Mouse (Mus musculus) intestine, postnatal 0 days (tissue): Measurements from ENCODE around the gene Bcl2l1. TPM values are rescaled to one million over a fixed set of nuclear protein-coding genes. Genes with fewer than 3 reads are reported as not detected.

ENCODE experiments used
- ATAC-seq: fragments of 200-750 bp; cut with Nextera tagmentation; 2 replicates; pipeline ENCODE4 v1.8.0; 2017; ENCODE audit warnings: mild to moderate bottlenecking, moderate TSS enrichment, moderate library complexity
- H3K27ac ChIP-seq: fragments of 300-500 bp; sonication (generic); 2 replicates; pipeline ENCODE4 v1.5.1; 2014; ENCODE audit warnings: mild to moderate bottlenecking, low read depth, low read length, moderate library complexity
- H3K27me3 ChIP-seq: fragments of 300-500 bp; sonication (generic); replicated peaks from 2 replicates; pipeline ENCODE4 v1.6.1; 2014; ENCODE audit warnings: low read length, mixed read lengths; ENCODE audit not compliant: control insufficient read depth, insufficient read depth
- H3K36me3 ChIP-seq: fragments of 300-500 bp; sonication (generic); 2 replicates; pipeline ENCODE4 v1.6.1; 2014; ENCODE audit warnings: mild to moderate bottlenecking, moderate library complexity; ENCODE audit not compliant: control insufficient read depth, insufficient read depth
- H3K4me1 ChIP-seq: fragments of 300-500 bp; sonication (generic); replicated peaks from 2 replicates; pipeline ENCODE4 v1.6.1; 2014; ENCODE audit warnings: antibody characterized with exemption, low read length, mixed read lengths; ENCODE audit not compliant: control insufficient read depth, insufficient read depth
- H3K4me2 ChIP-seq: fragments of 300-500 bp; sonication (generic); replicated peaks from 2 replicates; pipeline ENCODE4 v1.6.1; 2014; ENCODE audit warnings: low read depth, mild to moderate bottlenecking, moderate library complexity
- H3K4me3 ChIP-seq: fragments of 300-500 bp; sonication (generic); 2 replicates; pipeline ENCODE4 v1.5.1; 2014; ENCODE audit warnings: low read depth, low read length
- H3K9ac ChIP-seq: fragments of 300-500 bp; sonication (generic); 2 replicates; pipeline ENCODE4 v1.6.1; 2014; ENCODE audit warnings: mild to moderate bottlenecking, low read depth, low read length
- H3K9me3 ChIP-seq: fragments of 300-500 bp; sonication (generic); 2 replicates; pipeline ENCODE4 v1.6.1; 2016; ENCODE audit warnings: mixed run types; ENCODE audit not compliant: control insufficient read depth
- CTCF ChIP-seq: sonication (generic); IDR thresholded peaks from 2 replicates; pipeline ENCODE4 v1.5.1; 2016; ENCODE audit warnings: low read depth, mild to moderate bottlenecking, control low read depth, antibody characterized with exemption, moderate library complexity
- WGBS: fragments of 180-500 bp; shearing (Covaris S2); extraction: QIAGEN DNeasy Blood & Tissue Kit; methylation state at CpG from one replicate; pipeline ENCODE4 v1.1.7; 2014; 5-methylcytosine and 5-hydroxymethylcytosine counted together
- polyA plus RNA-seq: library from polyadenylated mRNA; unstranded; fragments of >200 nt; fragmentation: Nextera tagmentation; extraction: Ambion mirVana; gene quantifications from 2 replicates; pipeline ENCODE4 v1.2.1, GENCODE M21; 2015

Gene Bcl2l1
- polyA plus RNA-seq, 1 experiment from 2014 or later, result 58.5 TPM

DNA sequence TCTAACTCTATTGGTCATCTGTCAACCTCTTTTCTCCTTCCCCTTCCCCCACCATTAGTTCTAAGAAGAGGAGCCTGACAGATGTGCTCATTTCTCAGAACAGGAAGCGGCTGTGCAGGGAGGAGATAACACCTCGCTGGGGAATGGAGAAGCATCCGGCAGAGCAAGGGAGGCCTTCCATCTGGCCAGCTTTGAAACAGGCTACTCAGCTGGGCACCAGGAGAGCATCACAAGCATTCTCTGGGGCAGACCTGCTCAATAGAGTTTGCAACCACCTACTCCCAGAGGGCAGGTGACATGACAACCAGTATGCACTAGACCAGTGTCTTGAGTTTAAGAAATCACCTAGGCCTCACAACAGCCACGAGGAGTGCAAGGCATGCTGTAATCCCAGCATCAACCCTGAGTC lies 41.9 kb downstream of the Bcl2l1 start:
- Histone ChIP-seq H3K27me3 (no peaks in the 10 kb centered on the region), H3K4me1 (no peaks in the 10 kb centered on the region), H3K27ac (peak overlapping the region; percentile 28), H3K36me3 (no peaks in the 10 kb centered on the region; the same call in 1 of the 2 replicates), H3K9ac (no peak overlapping the region), H3K4me3 (no peak overlapping the region), H3K9me3 (no peaks in the 10 kb centered on the region), H3K4me2 (no peak overlapping the region)
- TF ChIP-seq CTCF, result no peak
- ATAC-seq, result no peak
- WGBS, result 18% methylated on average over 4 of the region's 4 CpGs

DNA sequence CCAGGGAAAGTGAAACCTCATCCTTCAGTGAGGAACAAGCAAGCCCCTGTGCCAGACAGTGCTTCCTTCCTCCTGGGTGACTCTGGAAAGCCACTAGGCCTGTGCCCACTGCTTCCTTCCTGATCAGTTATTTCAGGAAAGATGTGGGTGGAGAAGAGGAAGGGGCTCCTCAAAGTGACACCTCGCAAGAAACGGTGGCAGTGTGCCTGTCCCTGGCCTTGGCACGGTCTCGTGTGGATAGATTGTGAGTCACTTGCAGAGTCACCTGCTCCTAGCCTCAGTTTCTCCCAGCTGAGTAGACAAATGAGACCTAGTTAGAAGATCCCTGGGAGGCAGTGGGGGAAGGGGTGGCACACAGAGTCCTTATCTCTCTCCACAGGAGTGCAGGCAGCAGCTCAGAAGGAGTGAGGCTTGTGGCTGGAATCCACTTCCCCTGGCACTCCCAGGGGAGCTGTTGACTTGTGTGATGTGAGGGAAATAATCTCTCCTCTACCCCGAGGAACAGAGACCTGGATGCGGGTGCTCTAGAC lies 42.6 kb downstream of the Bcl2l1 start:
- no peak for TF ChIP-seq CTCF
- ATAC-seq, result 0 out of 2 replicates have a peak, but pooled peaks have one; percentile 22

DNA sequence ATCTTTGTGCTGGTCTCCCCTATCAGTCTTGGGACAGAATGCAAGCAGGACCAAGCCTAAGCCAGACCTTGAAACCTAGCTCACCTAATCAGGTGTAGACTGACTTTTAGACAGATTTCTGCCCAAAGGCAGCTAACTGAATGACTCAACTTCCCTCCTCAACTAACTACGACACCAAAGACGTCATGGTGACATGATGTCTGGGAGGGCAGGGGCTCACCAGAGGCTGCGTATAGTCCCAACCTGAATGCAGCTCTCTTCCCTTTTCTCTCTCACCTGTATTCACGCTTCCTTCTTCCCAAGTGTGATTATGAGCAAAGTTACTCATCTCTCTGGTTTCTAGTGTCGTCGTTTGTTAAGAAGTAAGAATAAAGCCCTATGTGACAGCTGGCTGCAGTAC lies 44.0 kb downstream of the Bcl2l1 start:
- H3K9ac ChIP-seq, result no peak overlapping the region
- TF ChIP-seq CTCF, result no peak
- H3K27ac ChIP-seq, result no peak overlapping the region
- H3K4me2 ChIP-seq, result no peak overlapping the region
- H3K36me3 ChIP-seq, result peaks cover 3% of the 10 kb centered on the region; the same call in 1 of the 2 replicates
- ATAC-seq, result no peak
- no peaks in the 10 kb centered on the region for H3K9me3 ChIP-seq
- H3K27me3 ChIP-seq, result no peaks in the 10 kb centered on the region
- 88% methylated on average over 6 of the region's 6 CpGs for WGBS
- no peak overlapping the region for H3K4me3 ChIP-seq
- no peaks in the 10 kb centered on the region for H3K4me1 ChIP-seq

More for the DNA sequence above, 42.6 kb downstream of the Bcl2l1 start:
- WGBS, result 50% methylated on average over 6 of the region's 6 CpGs
- H3K9me3 ChIP-seq, result no peaks in the 10 kb centered on the region
- no peak overlapping the region for H3K4me2 ChIP-seq
- no peaks in the 10 kb centered on the region for H3K4me1 ChIP-seq
- H3K4me3 ChIP-seq, result no peak overlapping the region
- no peaks in the 10 kb centered on the region for H3K27me3 ChIP-seq
- H3K36me3 ChIP-seq, result no peaks in the 10 kb centered on the region; the same call in 1 of the 2 replicates
- H3K27ac ChIP-seq, result 0 out of 2 replicates have a peak overlapping the region, but pooled peaks have one; percentile 35
- no peak overlapping the region for H3K9ac ChIP-seq

DNA sequence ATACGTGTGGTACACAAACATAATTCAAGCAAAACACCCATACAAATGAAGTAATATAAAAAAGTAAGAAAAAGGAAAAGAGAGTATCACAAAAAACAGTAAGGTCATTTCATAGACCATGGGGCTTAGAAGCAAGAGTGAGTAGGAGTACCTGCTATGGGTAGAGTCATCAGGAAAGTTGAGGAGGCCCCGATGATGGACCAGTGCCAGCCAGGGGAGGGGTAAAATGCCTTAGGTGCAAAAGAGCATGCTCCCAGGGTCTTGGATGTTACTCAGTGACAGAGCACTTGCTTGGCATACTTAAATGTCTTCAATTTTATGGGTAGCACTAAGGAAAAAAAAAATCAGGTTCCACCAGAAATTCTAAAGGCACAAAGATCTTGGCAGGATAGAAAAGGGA lies 44.4 kb downstream of the Bcl2l1 start:
- no peaks in the 10 kb centered on the region for H3K4me1 ChIP-seq
- H3K36me3 ChIP-seq, result peaks cover 6% of the 10 kb centered on the region; the same call in 1 of the 2 replicates
- TF ChIP-seq CTCF, result no peak
- H3K9me3 ChIP-seq, result no peaks in the 10 kb centered on the region
- no peak overlapping the region for H3K27ac ChIP-seq
- H3K9ac ChIP-seq, result no peak overlapping the region
- H3K4me3 ChIP-seq, result no peak overlapping the region
- no peak overlapping the region for H3K4me2 ChIP-seq
- 89% methylated on average over 2 of the region's 2 CpGs for WGBS
- no peak for ATAC-seq
- no peaks in the 10 kb centered on the region for H3K27me3 ChIP-seq

DNA sequence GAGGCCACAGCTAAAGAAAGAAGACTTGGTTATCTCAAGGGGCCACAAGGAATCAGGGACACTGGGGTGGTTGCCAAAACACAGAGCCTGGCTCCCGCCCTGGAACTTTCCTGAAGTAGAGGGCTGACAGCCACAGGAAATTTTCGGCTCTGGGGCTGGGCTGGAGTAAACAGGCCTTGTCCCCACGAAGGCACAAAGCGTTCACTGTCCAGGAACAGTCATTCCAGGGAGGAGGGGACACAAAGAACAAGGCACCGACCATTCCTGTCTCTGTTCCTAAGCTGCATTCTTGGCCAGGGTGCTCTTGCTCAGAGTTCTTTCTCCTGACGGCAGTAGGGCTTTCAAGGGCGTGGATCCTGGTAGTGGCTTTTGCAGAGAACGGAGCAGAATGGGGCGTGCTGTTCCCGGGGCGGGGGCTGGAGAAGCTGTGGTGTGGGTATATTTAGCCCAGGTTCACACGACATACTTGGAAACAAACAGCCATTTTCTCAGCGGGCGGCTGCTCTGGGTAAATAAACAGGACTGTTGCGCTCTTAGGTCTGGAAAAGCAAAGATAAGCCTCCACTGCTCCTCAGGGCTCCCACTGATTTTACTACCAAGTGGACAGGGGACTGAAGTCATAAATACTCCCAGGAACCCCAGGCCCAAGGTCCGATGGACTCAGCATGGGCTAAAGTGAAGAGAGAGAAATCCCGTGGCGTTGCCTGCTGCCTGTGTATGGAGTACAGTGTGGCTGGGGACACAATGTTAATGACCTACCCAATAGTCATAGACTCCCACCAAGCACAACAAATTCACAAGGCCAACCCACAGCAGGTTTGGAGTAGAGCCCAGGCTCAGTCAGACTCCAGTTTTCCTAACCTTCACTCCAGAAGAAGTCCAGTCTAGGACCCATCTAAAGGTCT lies 45.8 kb downstream of the Bcl2l1 start:
- no peak for TF ChIP-seq CTCF
- Histone ChIP-seq H3K4me3 (no peak overlapping the region), H3K27me3 (no peaks in the 10 kb centered on the region), H3K9ac (no peak overlapping the region), H3K9me3 (no peaks in the 10 kb centered on the region), H3K27ac (peak overlapping the region; percentile 58; the same call in 1 of the 2 replicates), H3K36me3 (peaks cover 20% of the 10 kb centered on the region), H3K4me1 (no peaks in the 10 kb centered on the region), H3K4me2 (0 out of 2 replicates have a peak overlapping the region, but pooled peaks have one; percentile 6)
- WGBS, result 30% methylated on average over 18 of the region's 18 CpGs
- ATAC-seq, result peak; percentile 5; the same call in 1 of the 2 replicates

DNA sequence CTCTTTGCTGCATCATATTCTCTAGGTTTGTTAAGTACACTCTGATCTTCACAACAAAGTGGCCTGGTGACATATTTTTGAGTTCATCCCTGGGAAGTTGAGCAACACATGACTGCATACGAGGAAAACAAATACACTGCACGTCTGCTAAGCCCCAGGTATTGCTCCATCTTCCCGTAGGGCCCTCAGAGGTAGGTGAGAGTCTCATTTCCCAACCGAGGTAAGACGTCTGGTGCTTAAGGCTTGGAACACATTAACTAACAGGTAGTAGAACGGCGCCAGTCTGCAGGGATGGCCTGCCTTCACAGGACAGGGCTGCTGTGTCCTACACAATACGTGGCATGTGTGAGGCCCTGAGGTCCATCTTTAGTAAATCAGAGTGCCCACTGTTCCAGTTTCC lies 46.9 kb downstream of the Bcl2l1 start:
- Histone ChIP-seq H3K36me3 (peaks cover 26% of the 10 kb centered on the region), H3K9me3 (no peaks in the 10 kb centered on the region), H3K27me3 (no peaks in the 10 kb centered on the region), H3K4me2 (no peak overlapping the region), H3K9ac (no peak overlapping the region), H3K4me3 (no peak overlapping the region), H3K27ac (peak overlapping the region; percentile 58; the same call in 1 of the 2 replicates), H3K4me1 (no peaks in the 10 kb centered on the region)
- 69% methylated on average over 8 of the region's 8 CpGs for whole genome bisulfite sequencing
- 0 out of 2 replicates have a peak, but pooled peaks have one; percentile 19 for ATAC-seq
- TF ChIP-seq CTCF, result no peak
